Mouse (Mus musculus): ENCODE measurements around the gene Tm9sf4. TPM values are rescaled to one million over a fixed set of nuclear protein-coding genes. Genes with fewer than 3 reads are reported as not detected.

Gene Tm9sf4
- polyA plus RNA-seq, 1 experiment: 70.6 TPM

GRCm38 (mm10) chr2:153242156-153242555 lies 81.1 kb downstream of the Tm9sf4 start:
- DNase-seq (ENCODE audit: extremely low spot score in 1 of 2, low spot score in 1 of 2): no peak

- no peak for DNase-seq (ENCODE audit: extremely low spot score in 1 of 2, low spot score in 1 of 2)
Observed at GRCm38 (mm10) chr2:153249751-153250150, 88.6 kb downstream of the Tm9sf4 start.

GRCm38 (mm10) chr2:153256604-153257003 lies 95.5 kb downstream of the Tm9sf4 start:
- DNase-seq (ENCODE audit: extremely low spot score in 1 of 2, low spot score in 1 of 2): no peak

GRCm38 (mm10) chr2:153259030-153259863 lies 98.1 kb downstream of the Tm9sf4 start:
- no peak for DNase-seq (ENCODE audit: extremely low spot score in 1 of 2, low spot score in 1 of 2)

Other genes with a start within 250 kb of the Tm9sf4 start
- not detected in 2 replicates for gene Mylk2, start 250.0 kb upstream of the Tm9sf4 start, polyA plus RNA-seq (2012; rRNA removed)
- 1.1 and 1.5 TPM in 2 replicates for gene Foxs1, start 228.1 kb upstream of the Tm9sf4 start, polyA plus RNA-seq (2012; rRNA removed)
- gene Dusp15, start 209.6 kb upstream of the Tm9sf4 start, polyA plus RNA-seq (2012; rRNA removed): 30.1 and 34.9 TPM in 2 replicates
- 1.6 and 1.9 TPM in 2 replicates for gene Ttll9, start 198.8 kb upstream of the Tm9sf4 start, polyA plus RNA-seq (2012; rRNA removed)
- gene Pdrg1, start 145.9 kb upstream of the Tm9sf4 start, polyA plus RNA-seq (2012; rRNA removed): 86.3 and 86.6 TPM in 2 replicates
- 1.5 and 1.8 TPM in 2 replicates for gene Xkr7, start 129.5 kb upstream of the Tm9sf4 start, polyA plus RNA-seq (2012; rRNA removed)
- gene Ccm2l, start 95.3 kb upstream of the Tm9sf4 start, polyA plus RNA-seq (2012; rRNA removed): 12.2 and 16.4 TPM in 2 replicates
- 2.2 and 2.9 TPM in 2 replicates for gene Hck, start 52.8 kb upstream of the Tm9sf4 start, polyA plus RNA-seq (2012; rRNA removed)
- 23.4 and 24.8 TPM in 2 replicates for gene Tspyl3, start 64.1 kb downstream of the Tm9sf4 start, polyA plus RNA-seq (2012; rRNA removed)
- 4.4 and 4.9 TPM in 2 replicates for gene Plagl2, start 80.1 kb downstream of the Tm9sf4 start, polyA plus RNA-seq (2012; rRNA removed)
- gene Pofut1, start 80.2 kb downstream of the Tm9sf4 start, polyA plus RNA-seq (2012; rRNA removed): 16.1 and 19.0 TPM in 2 replicates
- gene Kif3b, start 130.1 kb downstream of the Tm9sf4 start, polyA plus RNA-seq (2012; rRNA removed): 32.5 and 34.7 TPM in 2 replicates
- 21.4 and 23.1 TPM in 2 replicates for gene Asxl1, start 184.5 kb downstream of the Tm9sf4 start, polyA plus RNA-seq (2012; rRNA removed)